Mouse (Mus musculus) thymus, postnatal 10 days (tissue): ENCODE results near the gene Nfyb.

Source experiments
- DNase-seq, 2 experiments: peaks; one replicate each; pipeline ENCODE4 v3.0.0; 2021; ENCODE audit warnings: low spot score in 2 of 2

The Nfyb gene

DNA sequence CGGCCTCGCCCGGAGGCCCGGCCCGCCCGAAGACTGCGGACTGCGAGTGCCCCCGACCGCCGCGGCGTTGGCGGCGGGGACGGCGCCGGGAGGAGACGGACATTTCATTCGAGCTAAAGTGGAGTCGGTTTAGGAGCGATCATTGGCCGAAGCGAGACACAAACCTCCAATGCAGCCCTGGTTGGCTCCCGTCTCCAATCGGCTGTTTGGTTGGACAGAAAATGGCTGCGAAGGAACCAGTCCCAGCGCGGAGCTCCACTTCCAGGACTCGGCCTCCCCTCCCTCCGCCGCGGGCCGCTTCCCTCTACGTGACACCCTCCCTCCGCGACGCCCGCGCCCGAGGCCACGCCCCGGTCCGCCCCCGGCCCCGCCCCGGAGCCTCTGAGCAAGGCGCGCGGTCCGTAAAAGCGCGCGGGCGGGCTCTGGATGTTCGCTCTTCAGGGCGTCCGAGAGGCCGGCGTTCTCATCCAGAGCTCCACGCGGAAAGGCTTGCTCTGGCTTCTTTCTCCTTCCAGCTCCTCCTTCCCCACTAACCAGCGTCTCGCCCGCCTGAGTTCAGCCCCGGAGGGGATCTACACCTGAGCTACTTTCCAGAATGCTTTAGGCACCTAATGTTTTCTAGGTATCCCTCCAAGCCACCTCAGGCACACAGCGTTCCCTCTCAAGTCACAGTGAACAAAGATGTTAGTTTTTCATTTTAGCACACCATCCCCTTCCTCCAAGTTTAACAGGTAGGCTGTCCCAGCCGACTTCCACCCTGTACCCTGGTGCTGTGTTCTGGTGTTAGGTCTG lies at the start of gene Nfyb:
Gene Nfyb (minus strand): TSS at position 305 of the 792 bp plus-strand sequence.
- DNase-seq = peak; percentile 96 to 97

- peak; percentile 68 to 89 for DNase-seq
Observed at GRCm38 (mm10) chr10:82811855-82812431, 48.0 kb upstream of the Nfyb start.

- DNase-seq = no peak
Observed at GRCm38 (mm10) chr10:82809352-82809751, 45.4 kb upstream of the Nfyb start.

DNA sequence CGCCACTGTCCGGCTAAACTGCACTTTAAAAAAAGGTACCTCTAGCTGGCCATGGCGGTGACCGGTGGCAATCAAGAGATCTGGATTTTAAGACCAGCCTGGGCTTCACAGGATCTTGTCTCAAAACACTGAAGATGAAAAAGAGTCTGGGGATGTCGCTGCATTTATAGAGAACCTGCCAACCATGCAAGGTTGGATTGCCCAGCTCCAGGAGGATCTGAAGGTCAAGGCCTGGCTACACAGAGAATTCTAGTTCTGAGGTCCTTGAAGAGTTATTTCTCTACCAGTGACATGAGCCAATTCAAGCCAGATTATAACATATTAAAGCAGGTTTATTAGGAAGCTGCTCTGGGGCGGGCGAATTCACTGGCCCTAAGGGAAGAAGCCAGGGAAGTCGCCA lies 44.9 kb upstream of the Nfyb start:
- DNase-seq = no peak

DNA sequence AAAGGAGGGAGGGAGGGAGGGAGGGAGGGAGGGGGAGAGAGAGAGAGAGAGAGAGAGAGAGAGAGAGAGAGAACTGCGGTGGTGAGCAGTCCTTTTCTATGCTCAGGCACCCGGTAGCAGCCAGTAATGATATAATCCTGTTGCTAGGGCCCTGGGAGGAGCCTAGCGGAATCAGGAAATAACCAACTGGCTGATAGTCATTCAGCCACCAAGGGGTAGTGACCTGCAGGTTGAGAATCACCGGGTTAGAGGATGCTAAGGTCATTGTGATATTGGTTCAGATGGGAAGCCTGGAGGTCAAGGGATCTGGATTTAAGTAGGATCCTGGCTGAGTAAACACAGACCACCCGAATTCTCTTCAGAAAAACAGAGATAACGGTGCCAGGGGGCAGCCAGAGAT lies 44.2 kb upstream of the Nfyb start:
- no peak for DNase-seq

DNA sequence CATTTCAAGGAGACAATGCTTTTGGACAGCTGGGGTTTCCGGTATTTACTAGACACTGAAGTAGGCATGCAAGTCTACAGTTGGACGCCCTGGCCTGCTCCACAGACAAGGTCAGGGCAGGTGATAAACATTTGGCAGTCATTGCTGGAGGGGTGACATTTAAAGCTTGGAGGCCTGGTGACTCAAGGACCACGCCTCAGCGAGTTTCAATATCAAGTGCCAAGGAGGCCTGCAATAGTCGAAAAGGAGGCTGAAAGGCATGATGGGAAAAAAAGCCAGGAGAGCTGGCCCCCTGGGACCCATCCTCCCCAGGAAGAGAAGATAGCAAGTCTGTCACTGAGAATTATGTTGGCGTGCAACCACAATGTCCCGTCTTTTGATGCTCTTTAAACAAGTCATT lies 43.3 kb upstream of the Nfyb start:
- DNase-seq = no peak

DNA sequence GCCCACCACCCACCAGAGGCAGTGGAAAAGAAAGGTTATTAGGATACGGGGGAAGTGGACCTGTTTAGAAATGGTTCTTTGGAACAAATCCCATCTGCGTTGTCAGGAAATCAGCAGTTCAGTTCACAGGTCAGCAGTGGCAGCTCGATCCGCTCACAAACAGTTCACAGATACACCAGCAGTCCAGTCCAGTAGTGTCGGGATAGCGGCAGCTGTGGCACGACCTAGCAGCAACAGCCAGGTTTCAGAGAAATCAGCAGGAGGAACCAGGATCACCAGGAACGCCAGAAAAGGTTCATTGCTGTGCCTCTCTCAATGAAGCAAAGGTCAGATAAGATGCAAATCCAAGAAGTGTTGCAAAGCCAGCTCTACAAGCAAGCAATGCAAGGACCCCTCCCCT lies 42.5 kb upstream of the Nfyb start:
- no peak for DNase-seq

DNA sequence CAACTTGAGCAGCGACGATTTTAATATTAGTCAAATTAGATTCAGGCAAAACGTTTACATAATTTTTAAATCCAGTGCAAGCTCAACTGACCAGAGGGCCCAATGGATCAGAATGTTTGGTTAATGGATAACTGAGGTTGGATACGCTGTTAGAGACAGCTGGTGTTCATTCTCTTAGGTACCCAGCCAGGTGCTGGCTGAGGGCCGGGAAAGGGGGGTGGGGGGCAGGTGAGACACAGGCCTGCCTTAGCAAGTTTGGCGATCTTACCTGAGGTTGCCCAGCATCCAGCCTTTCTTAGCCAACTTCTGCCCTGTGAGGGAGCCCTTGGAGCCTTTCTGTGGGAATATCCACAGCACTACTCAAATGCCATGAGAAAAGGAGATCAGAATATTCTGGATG lies 41.2 kb upstream of the Nfyb start:
- no peak for DNase-seq

DNA sequence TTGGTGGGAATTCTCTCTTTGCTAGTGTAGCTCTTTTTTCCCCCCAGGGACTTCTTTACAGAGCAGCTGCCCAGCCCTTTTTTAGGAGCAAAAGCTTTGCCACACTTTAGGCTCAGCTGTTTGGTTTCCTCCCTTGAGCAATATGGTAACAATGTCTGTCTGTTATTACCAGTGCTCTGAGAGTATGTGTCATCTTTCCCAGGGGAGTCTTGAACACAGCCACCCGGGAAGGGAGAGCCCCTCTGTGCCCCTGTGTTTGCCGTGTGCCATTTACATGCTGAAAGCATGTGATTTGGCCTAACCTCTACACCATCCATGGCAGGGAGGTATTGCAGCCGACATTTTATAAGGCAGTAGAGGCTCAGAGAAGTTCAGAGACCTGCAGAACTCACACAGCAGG lies 40.5 kb upstream of the Nfyb start:
- DNase-seq = no peak

- no peak for DNase-seq
Observed at GRCm38 (mm10) chr10:82800094-82800493, 36.1 kb upstream of the Nfyb start.

- peak in 1 of 2 experiments; percentile 26 for DNase-seq
Observed at GRCm38 (mm10) chr10:82798312-82798933, 34.5 kb upstream of the Nfyb start.

DNA sequence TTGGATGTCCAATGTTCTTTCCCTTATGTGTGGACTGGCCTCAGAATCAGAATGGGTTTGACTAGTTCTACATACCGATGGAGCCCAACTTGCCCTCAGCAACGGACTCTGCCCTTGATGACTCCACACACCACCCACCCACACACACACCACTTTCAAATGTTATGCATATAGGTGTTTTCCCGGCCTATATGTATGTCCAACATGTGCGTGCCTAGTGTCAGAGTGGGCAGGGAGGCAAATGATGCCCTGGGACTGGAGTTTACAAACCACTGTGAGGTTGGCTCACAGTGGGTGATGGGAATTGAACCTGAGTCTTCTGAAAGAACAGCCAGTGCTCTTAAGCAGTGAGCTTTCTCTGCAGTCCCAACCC lies 33.2 kb upstream of the Nfyb start:
- no peak for DNase-seq

DNA sequence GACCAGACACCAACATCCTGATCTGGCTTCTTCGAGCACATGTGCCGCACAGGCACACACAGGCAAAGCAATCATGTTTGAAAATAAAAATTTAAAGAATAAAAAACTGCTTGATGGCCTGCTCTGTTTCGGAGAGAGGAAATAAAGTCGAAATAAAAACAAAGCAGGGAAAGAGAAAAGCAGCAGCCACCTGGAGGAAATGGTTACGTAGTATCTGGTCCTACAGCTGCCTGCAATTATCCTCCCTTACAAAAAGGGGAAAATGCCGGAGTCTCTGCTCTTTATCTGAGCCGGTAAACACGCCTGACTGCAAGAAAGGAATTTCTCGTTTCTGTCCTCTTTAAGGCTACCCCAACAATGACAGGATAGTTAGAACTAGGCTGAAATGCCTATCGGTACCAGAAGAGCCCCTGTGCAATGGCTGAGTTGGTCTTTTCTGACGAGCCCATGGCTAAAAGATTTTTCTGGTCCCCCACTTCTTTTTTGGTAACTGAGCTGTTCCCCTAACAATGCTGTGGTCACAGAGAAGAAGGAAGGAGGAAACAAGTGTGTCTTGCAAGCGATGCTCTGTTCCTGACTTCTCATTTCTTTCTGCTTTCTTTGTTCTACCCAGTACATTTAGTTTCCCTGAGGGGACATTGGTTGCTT lies 32.7 kb upstream of the Nfyb start:
- peak in 1 of 2 experiments; percentile 39 for DNase-seq

GRCm38 (mm10) chr10:82795767-82796166 lies 31.8 kb upstream of the Nfyb start:
- DNase-seq = no peak

DNA sequence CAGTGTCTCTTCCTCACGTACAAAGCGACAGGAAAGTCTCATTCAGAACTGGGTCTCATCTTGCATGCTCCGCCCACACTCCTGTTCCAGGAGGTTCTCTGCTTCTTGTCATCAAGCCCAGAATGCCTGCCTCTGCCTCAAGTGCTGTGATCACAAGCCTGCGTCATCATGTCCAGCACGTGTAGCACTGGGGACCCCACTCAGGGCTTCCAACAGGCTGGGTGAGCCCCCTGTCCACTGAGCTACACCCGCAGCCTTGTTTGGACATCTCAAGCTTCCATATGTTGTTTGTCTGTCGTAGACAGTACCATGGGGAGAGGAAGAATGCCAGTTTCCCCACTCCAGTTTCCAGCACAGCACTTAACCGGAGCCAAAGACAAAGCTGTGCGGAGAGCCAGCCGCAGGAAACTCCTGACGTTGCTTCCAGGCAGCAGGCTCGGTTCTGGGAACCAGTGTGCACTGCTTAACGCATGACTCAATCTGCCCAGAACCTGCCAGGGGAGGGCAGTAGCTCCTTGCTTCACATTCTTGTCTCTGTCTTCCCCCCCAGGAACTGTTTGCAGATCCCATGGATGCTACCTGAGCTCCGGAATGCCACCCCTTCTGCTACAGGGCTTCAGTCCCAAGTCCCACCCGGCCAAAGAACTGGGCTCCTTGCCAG lies 31.3 kb upstream of the Nfyb start:
- DNase-seq = peak in 1 of 2 experiments; percentile 31

- no peak for DNase-seq
Observed at GRCm38 (mm10) chr10:82792311-82792710, 28.4 kb upstream of the Nfyb start.

DNA sequence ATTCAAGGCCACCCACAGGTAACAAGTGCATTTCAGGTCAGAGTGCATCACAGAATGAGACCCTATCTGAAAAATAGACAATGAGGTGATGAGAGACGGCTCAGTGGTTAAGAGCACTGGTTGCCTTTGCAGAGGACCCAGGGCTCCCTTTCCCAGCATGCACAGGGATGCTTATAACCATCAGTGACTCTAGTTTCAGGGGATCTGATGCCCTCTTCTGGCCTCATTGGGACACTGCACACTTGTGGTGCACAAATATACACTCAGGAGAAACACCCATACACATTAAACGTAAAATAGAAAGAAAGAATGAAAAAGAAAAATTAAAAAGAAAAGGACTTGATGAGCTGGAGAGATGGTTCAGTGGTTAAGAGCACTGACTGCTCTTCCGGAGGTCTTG lies 27.8 kb upstream of the Nfyb start:
- no peak for DNase-seq

DNA sequence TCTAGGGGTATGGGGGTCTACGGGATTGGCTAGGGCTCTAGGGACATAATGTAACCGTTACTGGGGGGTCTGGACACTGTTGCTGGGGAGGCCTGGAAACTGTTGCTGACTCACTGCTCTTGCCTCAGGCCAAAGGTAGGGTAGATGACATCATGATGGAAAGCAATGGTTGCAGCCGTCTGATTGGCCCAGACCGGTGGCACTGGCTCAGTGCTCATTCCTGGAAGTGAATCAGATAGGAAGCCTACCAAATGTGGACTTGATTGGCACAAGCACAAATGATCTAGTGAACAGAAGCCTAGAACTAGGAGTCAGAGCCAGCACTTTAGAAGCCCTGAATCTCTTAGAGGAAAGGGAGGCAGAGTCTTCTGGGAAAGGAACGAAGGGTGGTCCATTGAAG lies 26.6 kb upstream of the Nfyb start:
- DNase-seq = no peak

DNA sequence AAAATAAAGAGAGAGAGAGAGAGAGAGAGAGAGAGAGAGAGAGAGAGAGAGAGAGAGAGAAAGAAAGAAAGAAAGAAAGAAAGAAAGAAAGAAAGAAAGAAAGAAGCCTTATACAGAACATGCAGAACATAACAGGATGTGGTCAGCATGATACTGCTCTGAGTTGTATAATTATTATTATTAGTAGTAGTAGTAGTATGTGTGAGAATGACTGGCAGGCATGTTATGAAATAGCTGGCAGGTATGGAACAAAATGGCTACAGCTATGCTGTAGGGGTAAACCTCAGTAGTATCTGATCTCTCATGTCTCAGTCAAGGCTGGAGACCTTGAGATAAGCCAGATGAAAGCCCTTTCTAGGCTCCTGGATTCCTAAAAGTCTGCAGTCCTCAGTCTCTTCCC lies 25.2 kb upstream of the Nfyb start:
- DNase-seq = no peak

GRCm38 (mm10) chr10:82782472-82782871 lies 18.5 kb upstream of the Nfyb start:
- DNase-seq = no peak

GRCm38 (mm10) chr10:82780816-82781215 lies 16.9 kb upstream of the Nfyb start:
- DNase-seq = no peak

- no peak for DNase-seq
Observed at GRCm38 (mm10) chr10:82780322-82780721, 16.4 kb upstream of the Nfyb start.
